Mouse (Mus musculus): Measurements from ENCODE around the gene Dyrk2.

Dyrk2 gene

DNA sequence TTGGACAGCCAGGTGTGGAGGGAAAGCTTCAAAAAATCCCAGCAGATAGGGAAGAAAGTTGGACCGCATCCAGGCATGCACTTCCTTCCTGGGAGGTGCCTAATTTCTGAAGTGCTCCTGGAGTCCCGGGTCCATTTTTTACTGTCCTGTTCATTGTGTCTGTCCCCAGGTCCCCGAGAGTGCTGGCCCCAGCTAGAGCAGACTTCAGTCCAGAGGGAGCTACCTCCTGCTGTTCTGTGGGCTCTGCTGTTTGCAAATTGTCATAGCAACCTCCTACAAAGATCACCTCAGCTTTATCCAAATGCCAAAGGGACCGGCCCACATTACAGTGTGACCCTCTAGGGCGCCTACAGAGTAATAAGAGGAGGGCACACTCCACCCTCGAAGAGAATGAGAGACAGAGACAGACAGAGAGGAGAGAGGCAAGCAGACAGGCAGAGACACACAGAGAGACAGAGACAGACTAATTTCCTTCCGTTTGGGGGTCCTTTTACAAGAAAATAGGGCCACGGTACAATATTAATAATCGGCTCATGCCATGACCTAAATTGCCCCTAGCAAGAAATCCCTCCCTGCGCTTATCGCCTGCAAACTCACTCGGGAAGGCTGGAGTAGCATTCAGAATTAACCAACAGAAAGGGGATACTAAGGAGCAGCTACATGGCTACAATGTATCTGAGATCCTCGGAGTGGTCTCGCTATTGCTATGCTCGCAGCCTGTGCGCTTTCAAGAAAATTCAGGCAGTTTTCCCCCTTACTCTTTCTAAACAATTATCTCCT is at the start of gene Dyrk2:
Gene Dyrk2, minus strand, starts transcription at position 9 of the 780 bp plus-strand sequence.
- no peak for DNase-seq (ENCODE audit: low read depth, low spot score)

DNA sequence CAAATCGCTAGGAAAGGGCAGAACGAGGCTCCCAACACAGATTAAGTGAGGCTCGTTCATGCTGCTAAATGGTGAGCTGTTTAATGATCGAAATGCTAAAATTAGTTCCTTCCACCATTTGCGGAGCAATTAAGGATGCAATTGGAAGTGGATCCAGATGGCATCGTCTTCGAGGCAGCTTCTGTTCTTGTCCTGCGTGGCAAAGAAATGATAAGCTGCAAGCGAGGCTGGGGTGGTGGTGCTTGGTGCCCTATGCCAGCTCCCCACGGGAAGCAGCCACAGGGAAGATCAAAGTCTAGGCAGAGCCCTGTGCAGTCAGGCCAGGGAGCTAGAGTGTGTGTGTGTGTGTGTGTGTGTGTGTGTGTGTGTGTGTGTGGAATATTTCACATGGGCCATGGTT is 32.6 kb upstream of the Dyrk2 start:
- no peak for DNase-seq (ENCODE audit: low read depth, low spot score)

- no peak for DNase-seq (ENCODE audit: low read depth, low spot score)
These were observed 23.6 kb upstream of the Dyrk2 start for GRCm38 (mm10) chr10:118893645-118894044.

GRCm38 (mm10) chr10:118884126-118884525 is 14.1 kb upstream of the Dyrk2 start:
- DNase-seq (ENCODE audit: low read depth, low spot score), result no peak

DNA sequence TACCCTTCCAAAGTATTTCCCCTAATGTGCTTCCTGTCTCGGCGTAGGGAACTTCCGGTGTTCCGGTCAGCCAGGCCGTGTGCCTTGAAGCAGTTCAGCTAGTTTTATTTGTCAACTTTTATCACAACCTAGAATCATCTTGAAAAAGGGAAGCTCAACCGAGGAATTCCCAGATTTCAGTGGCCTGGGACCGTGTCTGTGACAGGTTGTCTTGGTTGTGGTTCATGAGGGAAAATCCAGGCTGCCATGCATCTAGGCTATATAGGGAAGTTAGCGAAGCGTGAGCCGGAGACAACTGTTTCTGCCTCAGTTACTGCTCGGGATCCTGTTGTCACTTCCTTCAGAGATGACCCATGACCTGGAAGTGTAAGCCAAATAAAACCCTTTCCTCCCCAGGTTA is 13.3 kb upstream of the Dyrk2 start:
- DNase-seq (ENCODE audit: low read depth, low spot score), result no peak

DNA sequence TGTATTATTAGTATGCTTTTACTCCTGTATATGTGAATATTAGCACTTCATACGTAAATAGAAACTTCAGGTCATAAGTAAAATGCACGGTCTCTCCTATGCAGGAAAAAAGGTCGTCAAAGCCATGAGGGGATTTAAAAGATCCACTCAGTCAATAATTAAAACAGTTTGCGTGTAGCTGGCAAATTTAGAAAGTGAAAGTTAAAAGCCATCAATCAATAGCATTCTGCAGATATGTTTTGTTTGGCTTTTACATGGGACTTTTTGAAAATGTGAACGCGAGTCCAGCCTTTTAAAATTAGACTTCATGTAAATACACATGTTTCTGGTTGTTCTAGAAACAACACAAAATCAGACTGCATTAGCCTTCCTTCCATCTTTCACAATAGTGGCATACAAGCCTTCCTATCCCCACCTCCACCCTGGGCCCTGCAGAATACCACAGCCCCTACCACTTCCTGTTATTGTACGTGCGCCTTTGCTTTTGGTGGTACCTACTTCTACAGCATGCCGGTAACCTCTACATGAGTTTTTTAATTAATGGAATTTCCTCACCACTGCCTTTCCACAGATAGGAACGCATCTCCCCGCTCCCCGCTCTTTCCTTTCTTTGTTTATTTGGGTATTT is 12.4 kb upstream of the Dyrk2 start:
- no peak for DNase-seq (ENCODE audit: low read depth, low spot score)

DNA sequence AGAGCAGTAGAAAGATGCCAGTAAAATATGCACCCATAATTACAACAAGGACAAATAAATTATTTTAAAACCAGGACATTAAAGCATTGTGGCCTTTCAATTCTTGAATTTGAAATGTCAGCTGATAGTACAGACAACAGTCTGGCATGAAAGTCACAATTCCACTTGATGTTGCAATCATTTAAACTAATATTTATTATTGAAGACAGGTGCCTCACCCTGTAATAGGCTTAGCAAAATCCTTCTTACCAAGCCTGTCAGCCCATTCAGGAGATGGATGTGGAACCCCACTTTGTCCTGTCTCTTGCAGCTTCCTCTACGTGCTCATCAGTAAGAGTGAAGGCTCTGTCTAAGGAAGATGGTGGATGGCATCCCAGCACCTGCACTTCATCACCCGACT is 10.8 kb upstream of the Dyrk2 start:
- DNase-seq (ENCODE audit: low read depth, low spot score), result no peak

DNA sequence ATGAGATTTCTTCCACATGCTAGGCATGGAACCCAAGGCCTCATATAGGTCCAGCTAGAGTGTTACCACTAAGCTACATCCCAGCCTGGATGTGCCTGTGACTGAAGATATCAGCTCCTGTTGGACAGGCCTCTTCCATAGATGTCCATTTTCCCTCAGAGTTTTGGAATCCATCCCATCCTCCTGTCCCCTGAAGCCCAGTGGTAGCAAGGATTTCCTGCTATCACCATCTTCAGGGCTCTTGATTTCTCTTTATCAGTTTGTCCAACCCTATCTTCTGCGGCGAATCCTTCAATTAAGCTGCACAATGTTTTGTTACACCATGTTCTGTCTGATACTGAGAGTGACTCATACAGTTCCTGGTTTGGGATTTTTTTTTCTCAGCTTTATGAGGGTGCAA is 2.2 kb upstream of the Dyrk2 start:
- DNase-seq (ENCODE audit: low read depth, low spot score), result no peak

- no peak for DNase-seq (ENCODE audit: low read depth, low spot score)
These were observed 413 bp downstream of the Dyrk2 start for GRCm38 (mm10) chr10:118869591-118870001.

DNA sequence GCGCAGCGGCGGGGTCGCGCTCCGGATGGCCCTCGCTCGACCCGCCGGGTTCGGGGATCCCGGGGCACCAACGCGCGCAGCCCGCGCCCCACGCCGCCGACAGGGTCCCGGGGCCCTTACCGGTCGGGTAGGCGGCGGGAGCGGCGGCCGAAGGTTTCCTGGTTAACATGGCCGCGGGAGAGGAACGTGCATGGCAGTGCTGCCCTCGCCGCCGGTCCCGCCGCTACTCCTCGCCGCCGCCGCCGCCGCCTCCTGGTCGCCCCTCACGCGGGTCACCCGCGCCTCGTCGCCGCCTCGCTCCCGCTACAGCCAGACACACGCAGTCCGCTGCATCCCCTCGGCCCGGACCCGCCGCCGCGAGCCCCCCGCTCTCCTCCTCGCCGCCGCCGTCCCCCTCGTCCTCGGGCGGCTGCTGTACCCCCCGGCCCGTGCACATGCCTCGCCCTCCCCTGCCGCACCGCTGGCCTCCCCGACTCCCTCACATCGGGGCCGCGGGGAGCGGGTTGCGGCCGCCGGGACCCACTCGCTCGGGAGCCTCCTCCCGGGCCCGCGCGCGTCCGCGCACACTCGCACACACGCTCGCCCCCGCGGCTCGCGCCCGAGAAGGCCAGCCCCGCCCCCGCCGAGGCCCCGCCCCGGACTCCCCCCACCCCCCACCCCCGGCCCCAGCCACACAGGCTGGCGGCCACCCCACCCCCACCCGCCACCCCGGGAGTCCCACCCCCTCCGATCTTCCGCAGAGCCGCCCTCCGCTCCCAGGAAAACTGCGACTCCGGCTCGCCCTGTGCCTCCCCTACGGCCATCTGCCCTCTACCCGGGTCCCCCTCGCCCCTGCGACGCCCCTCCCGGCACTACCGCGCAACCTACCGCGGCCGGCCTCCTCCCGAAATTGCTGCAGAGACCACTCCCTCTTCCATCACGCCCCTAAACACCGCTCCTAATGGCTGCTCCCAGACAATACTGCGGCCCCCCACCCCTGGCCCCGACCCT is 1.1 kb downstream of the Dyrk2 start:
- DNase-seq (ENCODE audit: low read depth, low spot score), result peak; percentile 70

- DNase-seq (ENCODE audit: low read depth, low spot score), result no peak
These were observed 2.0 kb downstream of the Dyrk2 start for GRCm38 (mm10) chr10:118867896-118868600.

DNA sequence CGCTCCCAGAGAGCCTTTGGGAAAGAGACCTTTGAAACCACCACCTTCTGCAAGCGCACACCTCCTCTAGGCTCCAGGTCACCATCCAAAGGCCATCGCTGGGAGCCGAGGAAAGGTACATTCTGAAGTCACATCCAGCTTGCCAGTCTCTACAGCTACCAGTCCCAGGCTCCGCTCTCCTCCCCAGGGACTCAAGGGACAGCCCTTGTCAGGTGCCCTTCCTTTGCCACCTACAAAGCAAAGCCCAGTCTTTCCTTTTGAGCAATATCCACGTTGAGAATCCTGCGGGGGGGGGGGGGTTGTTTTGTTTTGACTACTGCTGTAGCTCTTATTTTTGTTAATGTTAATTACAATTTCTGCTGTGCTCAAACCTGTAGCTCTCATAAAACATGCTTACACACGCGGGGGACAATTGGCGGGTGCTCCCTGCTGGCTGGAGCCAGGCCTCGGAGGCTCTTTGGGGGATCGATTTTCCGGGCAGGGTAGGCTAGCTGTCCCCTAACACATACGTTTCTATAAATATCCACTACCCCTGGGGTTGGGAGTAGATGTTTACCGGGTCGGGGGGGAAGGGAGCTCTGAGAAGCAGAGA is 2.6 kb downstream of the Dyrk2 start:
- no peak for DNase-seq (ENCODE audit: low read depth, low spot score)

DNA sequence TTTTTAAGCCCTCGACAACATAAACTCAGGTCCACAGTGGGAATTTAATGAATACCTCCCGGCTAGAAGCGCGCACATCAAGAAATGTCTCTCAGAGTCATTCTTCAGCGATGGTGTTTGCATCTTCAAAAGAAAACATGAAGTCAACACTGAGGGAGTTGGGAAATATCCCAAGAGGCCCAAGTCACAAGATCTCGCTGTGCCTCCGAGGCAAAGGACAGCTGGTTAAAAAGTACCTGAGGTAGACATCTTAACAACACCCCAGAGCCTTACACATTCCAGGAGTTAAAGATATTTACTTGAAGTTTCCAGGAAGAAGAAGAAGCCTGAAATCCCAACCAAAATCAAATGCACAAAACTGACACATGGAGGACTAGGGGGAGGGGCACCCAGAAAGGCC is 5.0 kb downstream of the Dyrk2 start:
- DNase-seq (ENCODE audit: low read depth, low spot score), result no peak

DNA sequence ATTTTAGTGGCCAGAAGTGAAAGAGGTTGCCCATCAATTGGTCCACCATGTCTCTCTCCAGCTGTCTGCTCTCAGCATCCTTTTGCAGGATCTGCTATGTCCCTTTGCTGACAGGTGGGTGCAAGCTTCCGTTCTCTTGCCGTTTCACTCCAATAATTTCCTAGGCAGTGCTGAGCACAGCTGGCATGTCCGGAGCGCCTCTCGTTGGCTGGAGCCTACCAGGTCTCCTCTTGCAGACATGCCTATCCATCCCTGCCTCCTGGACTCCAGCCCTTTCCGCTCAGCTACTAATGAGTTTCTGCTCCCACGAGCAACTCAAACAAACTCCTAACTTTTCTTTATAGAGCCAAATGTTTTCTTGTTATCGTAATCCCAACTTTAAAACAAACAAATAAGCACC is 6.4 kb downstream of the Dyrk2 start:
- DNase-seq (ENCODE audit: low read depth, low spot score), result no peak

GRCm38 (mm10) chr10:118862233-118862632 is 7.8 kb downstream of the Dyrk2 start:
- no peak for DNase-seq (ENCODE audit: low read depth, low spot score)

GRCm38 (mm10) chr10:118861234-118862025 is 8.6 kb downstream of the Dyrk2 start:
- DNase-seq (ENCODE audit: low read depth, low spot score), result no peak

GRCm38 (mm10) chr10:118859655-118860054 is 10.4 kb downstream of the Dyrk2 start:
- no peak for DNase-seq (ENCODE audit: low read depth, low spot score)

DNA sequence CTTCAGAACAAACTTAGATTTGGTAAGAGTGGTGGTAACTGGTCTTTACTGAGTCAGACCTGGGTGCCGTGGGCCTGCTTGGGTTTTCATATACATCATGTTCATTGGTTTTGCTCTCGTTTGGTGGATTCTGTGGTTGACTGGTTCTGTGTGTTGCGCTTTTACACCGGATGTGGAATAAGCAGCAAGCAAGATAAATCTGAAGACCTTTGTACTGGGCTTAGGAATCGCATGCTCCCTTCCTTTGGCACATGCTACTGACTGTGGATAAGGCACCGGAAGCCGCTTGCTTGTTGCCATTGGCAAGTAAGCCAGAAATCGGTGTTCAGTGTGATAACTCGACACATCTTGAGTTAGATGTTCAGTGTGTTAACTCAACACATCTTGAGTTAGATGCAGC is 15.4 kb downstream of the Dyrk2 start:
- no peak for DNase-seq (ENCODE audit: low read depth, low spot score)

GRCm38 (mm10) chr10:118852554-118852953 is 17.5 kb downstream of the Dyrk2 start:
- DNase-seq (ENCODE audit: low read depth, low spot score), result no peak

DNA sequence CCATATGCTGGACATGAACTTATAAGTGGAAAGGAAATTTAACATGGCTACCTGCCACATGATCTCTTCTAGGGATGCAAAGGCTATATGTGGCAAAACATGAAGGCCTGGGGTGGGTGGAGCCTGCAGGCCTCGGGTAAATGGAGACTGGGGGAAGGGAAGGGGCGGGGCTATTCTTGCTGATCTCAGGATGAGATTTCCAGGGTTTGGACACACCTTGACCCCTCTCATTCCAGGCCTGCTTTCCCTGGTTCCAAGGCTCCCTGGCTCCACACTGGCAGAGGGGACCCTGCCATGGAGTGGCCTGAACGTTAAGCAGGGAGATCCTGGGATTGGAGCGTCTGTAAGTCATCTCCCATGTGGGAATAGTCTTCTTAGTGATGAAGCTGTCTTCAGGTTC is 21.5 kb downstream of the Dyrk2 start:
- no peak for DNase-seq (ENCODE audit: low read depth, low spot score)

Measured in retina, adult 2 months (tissue).